ENCODE assay signal across 17 mouse cellular contexts in the genomic region with DNA sequence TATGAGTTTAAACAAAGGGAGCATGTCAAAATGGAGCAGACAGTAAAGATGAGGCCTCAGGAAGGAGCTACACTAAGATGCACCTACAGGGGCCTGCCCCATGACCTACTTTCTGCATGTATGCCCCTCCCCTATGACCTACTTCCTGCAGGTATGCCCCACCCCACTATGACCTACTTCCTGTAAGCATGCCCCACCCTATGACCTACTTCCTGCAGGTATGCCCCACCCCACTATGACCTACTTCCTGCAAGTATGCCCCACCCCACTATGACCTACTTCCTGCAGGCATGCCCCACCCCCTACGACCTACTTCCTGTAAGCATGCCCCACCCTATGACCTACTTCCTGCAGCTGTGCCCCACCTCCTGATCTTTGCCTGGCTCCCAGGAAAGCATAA.
A peak's percentile ranks its signal among the peaks of the same experiment; 100 is the strongest.
DNase-seq lines count a peak whose midpoint lies in the region; ATAC-seq and TF ChIP-seq lines count a peak whose summit lies in the region.
"Had no signal": no experiment of that assay in that cellular context is flagged by ENCODE, and none has a peak within 500 bp of the region (broad histone marks: within the 10 kb centered on the region; RNA-seq: fewer than 3 reads in every experiment).

No protein-coding gene starts in this region.

- no peaks in the 10 kb centered on the region for H3K4me1 ChIP-seq in lung, postnatal 0 days (ENCODE audit: insufficient read depth, low read depth, low read length)
- no peaks in the 10 kb centered on the region for H3K4me1 ChIP-seq in liver, embryonic 11.5 days (replicated peaks; ENCODE audit: control insufficient read depth, insufficient read depth, low read length)
- H3K4me1 ChIP-seq: embryonic facial prominence, embryonic 15.5 days; forebrain, embryonic 13.5 days; hindbrain, embryonic 15.5 days; stomach, embryonic 15.5 days had no signal

- no peak overlapping the region for H3K4me3 ChIP-seq in lung, postnatal 0 days (ENCODE audit: low read depth, low read length)
- H3K4me3 ChIP-seq in liver, embryonic 11.5 days (ENCODE audit: low read depth, low read length) = no peak overlapping the region
- H3K4me3 ChIP-seq: embryonic facial prominence, embryonic 15.5 days; forebrain, embryonic 13.5 days; hindbrain, embryonic 15.5 days; stomach, embryonic 15.5 days had no signal

- H3K36me3 ChIP-seq in lung, postnatal 0 days (ENCODE audit: insufficient read depth, low read length) = no peaks in the 10 kb centered on the region
- H3K36me3 ChIP-seq in liver, embryonic 11.5 days (ENCODE audit: control insufficient read depth, insufficient read depth, low read length) = no peaks in the 10 kb centered on the region
- H3K36me3 ChIP-seq: embryonic facial prominence, embryonic 15.5 days; hindbrain, embryonic 15.5 days; stomach, embryonic 15.5 days had no signal

- DNase-seq in lung, postnatal 0 days (ENCODE audit: low spot score) = peak; percentile 27
- no peak for DNase-seq in lung, postnatal 4 days
- DNase-seq in ZHBTc4 (ENCODE audit: low read depth, low spot score) = peak; percentile 15
- peak; percentile 4 to 33 for DNase-seq in natural killer cell, adult 2 months (ENCODE audit: low spot score in 2 of 2)
- peak; percentile 29 to 53 for DNase-seq in thymus, postnatal 36 days
- no peak for DNase-seq in liver, embryonic 11.5 days (ENCODE audit: low spot score)
- DNase-seq in gastrocnemius, postnatal 25 days = no peak
- DNase-seq in MN1 (ENCODE audit: low spot score) = no peak
- DNase-seq: cerebellum, postnatal 36 days; gastrocnemius, postnatal 10 days; kidney, adult 9 months; lung, postnatal 36 days had no signal

- no peaks in the 10 kb centered on the region for H3K27me3 ChIP-seq in lung, postnatal 0 days (replicated peaks; ENCODE audit: insufficient read depth, low read length)
- no peaks in the 10 kb centered on the region for H3K27me3 ChIP-seq in liver, embryonic 11.5 days (replicated peaks; ENCODE audit: control insufficient read depth, insufficient read depth, low read length)
- H3K27me3 ChIP-seq: embryonic facial prominence, embryonic 15.5 days; forebrain, embryonic 13.5 days; hindbrain, embryonic 15.5 days; stomach, embryonic 15.5 days had no signal

- TF ChIP-seq EP300 in lung, postnatal 0 days (IDR thresholded peaks at IDR 0.05) = peak; percentile 66

- H3K9me3 ChIP-seq in lung, postnatal 0 days (ENCODE audit: low read length) = no peaks in the 10 kb centered on the region
- H3K9me3 ChIP-seq in liver, embryonic 11.5 days (ENCODE audit: control insufficient read depth, low read length) = no peaks in the 10 kb centered on the region
- H3K9me3 ChIP-seq: embryonic facial prominence, embryonic 15.5 days; forebrain, embryonic 13.5 days; hindbrain, embryonic 15.5 days; stomach, embryonic 15.5 days had no signal

- no peak overlapping the region for H3K27ac ChIP-seq in lung, postnatal 0 days (ENCODE audit: low read length)
- H3K27ac ChIP-seq in liver, embryonic 11.5 days (ENCODE audit: low read depth, low read length) = no peak overlapping the region
- H3K27ac ChIP-seq: embryonic facial prominence, embryonic 15.5 days; forebrain, embryonic 13.5 days; hindbrain, embryonic 15.5 days; liver, embryonic 14.5 days; stomach, embryonic 15.5 days had no signal

- no peak overlapping the region for H3K9ac ChIP-seq in lung, postnatal 0 days (replicated peaks; ENCODE audit: low read depth)
- no peak overlapping the region for H3K9ac ChIP-seq in liver, embryonic 11.5 days (ENCODE audit: low read depth, low read length)
- H3K9ac ChIP-seq: embryonic facial prominence, embryonic 15.5 days; forebrain, embryonic 13.5 days; hindbrain, embryonic 15.5 days; liver, embryonic 14.5 days; stomach, embryonic 15.5 days had no signal

- no peak for TF ChIP-seq CTCF in lung, postnatal 0 days (IDR thresholded peaks at IDR 0.05)

- no peak overlapping the region for H3K4me2 ChIP-seq in lung, postnatal 0 days (replicated peaks; ENCODE audit: low read depth, low read length)
- H3K4me2 ChIP-seq in liver, embryonic 11.5 days = no peak overlapping the region
- H3K4me2 ChIP-seq: embryonic facial prominence, embryonic 15.5 days; forebrain, embryonic 13.5 days; hindbrain, embryonic 15.5 days; stomach, embryonic 15.5 days had no signal

- 71% methylated on average over 1 of the region's 1 CpGs for WGBS in lung, postnatal 0 days
- WGBS in liver, embryonic 11.5 days = 83% methylated on average over 1 of the region's 1 CpGs

- ATAC-seq in lung, postnatal 0 days = peak; percentile 55
- no peak for ATAC-seq in liver, embryonic 11.5 days (replicated peaks; ENCODE audit: low FRiP score)
- ATAC-seq: forebrain, embryonic 13.5 days had no signal

Comparison
In these comparisons a context has a peak if more than half of its experiments do, and no peak if none do; other contexts are left out.
1. DNase-seq: peak in lung, postnatal 0 days (single experiment), ZHBTc4 (single experiment), natural killer cell, adult 2 months (2 of 2) and thymus, postnatal 36 days (2 of 2); none in lung, postnatal 4 days (0 of 2), liver, embryonic 11.5 days (single experiment), gastrocnemius, postnatal 25 days (single experiment) and MN1 (single experiment).